Mouse (Mus musculus): ENCODE data around the gene Cpeb2.
A peak's percentile ranks its signal among the peaks of the same experiment; 100 is the strongest.

Gene Cpeb2

GRCm38 (mm10) chr5:43232480-43233315, at the start of gene Cpeb2:
Gene Cpeb2 (plus strand): TSS chr5:43233170.
- DNase-seq (ENCODE audit: low spot score in 2 of 2): peak; percentile 96 to 97

GRCm38 (mm10) chr5:43183556-43183955, 49.4 kb upstream of the Cpeb2 start:
- DNase-seq (ENCODE audit: low spot score in 2 of 2): no peak

- DNase-seq (ENCODE audit: low spot score in 2 of 2): no peak
These were observed 48.1 kb upstream of the Cpeb2 start for GRCm38 (mm10) chr5:43184834-43185233.

- no peak for DNase-seq (ENCODE audit: low spot score in 2 of 2)
These were observed 47.5 kb upstream of the Cpeb2 start for GRCm38 (mm10) chr5:43185478-43185877.

DNA sequence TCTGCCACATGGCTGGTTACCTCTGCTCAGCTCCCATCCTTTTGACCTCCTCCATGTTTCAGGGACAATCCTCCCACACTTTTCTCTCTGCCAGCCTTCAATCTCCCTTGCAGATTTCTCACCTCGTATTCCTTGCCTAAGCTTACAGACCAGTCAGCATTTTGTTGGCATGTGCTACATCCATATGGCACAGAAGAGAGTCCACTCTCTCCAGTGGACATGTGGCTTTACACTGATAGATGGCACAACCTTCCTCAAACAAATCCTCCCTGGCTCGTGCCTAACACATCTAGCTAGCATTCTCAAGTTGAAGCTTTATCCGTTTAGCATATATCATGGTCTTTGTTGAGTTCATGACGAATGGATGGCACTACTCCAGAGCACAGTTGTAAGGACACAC, 32.3 kb upstream of the Cpeb2 start:
- DNase-seq (ENCODE audit: low spot score in 2 of 2): no peak

DNA sequence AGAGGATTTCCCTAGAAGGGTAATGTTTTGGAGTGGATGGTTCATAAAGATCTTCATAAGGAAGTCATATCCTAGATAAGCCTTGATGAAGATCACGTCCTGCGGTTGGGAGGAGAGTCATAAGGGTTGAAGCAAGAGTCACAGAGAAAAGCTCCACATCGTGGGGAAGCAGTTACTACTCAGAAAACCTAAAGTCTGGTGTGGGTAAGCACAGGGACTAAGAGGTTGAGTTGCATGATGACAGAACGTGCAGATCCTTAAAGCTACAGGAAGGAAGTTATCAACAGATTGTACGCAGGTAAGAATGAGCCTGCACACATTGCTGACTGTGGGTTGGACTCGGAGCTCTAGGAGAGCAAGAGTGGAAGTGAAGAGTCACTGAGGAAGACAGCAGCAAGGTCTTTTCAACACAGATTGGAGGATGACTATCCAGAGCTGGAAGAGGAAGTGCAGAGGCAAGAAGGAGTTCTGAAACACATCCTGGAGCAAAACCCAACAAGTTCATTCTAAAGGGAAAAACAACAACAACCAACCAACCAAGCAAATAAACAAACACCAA, 26.4 kb upstream of the Cpeb2 start:
- DNase-seq (ENCODE audit: low spot score in 2 of 2): no peak

GRCm38 (mm10) chr5:43217468-43217867, 15.5 kb upstream of the Cpeb2 start:
- DNase-seq (ENCODE audit: low spot score in 2 of 2): no peak

DNA sequence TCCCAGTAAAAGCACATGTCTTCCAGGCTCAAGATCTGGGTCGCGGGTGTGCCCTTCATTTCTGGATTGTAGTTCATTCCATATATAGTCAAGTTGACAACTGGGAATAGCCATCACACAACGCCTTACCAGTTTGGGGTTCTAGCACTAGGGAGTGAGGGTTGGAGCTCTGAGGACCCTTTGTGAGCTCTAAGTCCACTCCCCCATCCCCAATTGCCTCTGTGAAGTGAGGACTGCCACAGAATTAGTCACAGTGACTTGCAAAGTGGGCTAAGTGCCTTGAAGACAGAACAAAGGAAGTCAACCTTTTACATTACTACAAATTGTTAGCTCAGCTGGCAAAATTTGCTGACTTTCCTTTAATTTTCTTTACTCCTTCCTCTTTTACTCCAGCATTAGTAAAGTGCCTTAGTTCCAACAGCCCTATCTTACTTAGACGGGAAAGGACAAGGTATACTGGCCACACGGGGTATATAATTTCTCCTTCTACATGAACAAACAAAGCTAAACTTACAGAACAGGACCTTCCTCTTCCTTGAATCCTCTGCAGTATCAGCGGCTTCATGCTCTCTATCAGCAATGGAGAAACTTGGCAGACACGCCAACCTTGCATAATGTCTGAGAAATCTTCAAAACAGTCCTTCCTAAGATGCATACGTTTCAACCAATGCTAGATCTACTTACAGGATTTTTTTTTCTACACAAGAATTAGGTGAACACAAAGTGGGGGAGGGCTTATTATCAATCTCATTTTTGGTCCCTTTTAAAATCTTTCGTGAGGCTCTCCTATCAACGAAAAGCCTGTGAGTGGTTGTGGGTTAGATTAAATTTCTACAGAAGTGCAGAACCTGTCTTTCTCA, 14.8 kb upstream of the Cpeb2 start:
- DNase-seq (ENCODE audit: low spot score in 2 of 2): no peak

- no peak for DNase-seq (ENCODE audit: low spot score in 2 of 2)
These were observed 14.2 kb upstream of the Cpeb2 start for GRCm38 (mm10) chr5:43218847-43219132.

GRCm38 (mm10) chr5:43223359-43223758, 9.6 kb upstream of the Cpeb2 start:
- no peak for DNase-seq (ENCODE audit: low spot score in 2 of 2)

- no peak for DNase-seq (ENCODE audit: low spot score in 2 of 2)
These were observed 8.7 kb upstream of the Cpeb2 start for GRCm38 (mm10) chr5:43224245-43224644.

DNA sequence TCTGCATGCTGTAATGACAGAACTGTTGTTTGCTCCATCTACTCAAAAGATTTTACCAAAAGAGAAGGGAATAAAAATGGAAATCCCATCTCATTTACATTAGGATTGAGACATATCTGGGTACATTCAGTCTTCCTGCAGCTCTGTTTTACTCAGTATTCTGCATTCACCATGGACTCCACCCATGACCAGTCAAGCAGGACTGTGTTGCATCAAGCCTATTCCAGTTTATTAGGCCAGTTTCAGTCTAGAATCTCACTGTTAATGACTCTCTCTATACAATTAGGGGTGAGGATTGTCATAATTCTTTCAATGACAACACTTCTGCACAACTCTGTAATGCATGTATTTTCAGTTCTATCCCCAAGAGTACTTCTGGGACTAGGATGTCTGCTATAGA, 6.8 kb upstream of the Cpeb2 start:
- no peak for DNase-seq (ENCODE audit: low spot score in 2 of 2)

GRCm38 (mm10) chr5:43227607-43228006, 5.4 kb upstream of the Cpeb2 start:
- no peak for DNase-seq (ENCODE audit: low spot score in 2 of 2)

DNA sequence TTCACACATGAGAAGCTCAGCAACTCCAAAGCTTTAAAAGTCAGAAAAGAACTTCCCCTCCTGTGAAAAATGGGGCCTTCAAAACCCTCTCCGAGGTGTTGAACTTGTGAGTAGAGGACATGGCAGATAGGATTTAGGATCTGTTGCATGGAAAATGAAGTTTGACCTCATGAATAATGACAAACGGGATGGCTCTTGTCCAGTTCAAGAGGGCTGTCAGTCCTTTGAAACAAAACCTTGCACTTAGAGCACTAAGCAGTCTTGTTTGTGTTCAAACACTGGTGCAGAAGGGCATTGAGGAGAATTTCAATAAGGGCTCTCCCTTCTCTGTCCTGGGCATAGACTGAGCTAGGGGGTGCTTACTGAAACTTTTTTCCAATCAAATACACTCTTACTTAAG, 1.9 kb upstream of the Cpeb2 start:
- no peak for DNase-seq (ENCODE audit: low spot score in 2 of 2)

DNA sequence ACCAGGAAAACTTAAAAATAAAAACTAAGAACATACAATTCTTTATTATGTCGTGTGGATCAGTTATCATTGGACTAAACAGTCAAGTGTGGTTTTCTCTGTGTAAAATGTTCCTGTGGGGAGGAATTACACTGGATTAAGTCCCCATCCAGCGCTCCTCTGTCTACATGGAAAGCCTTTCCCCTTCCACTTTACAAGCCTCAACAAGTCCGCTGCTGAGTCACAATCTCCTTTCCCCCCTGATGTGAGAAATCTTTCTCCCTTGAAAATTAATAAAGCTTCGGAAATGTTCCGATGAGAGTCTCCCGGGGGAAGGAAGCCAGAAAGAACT, 856 bp upstream of the Cpeb2 start:
- DNase-seq (ENCODE audit: low spot score in 2 of 2): no peak

DNA sequence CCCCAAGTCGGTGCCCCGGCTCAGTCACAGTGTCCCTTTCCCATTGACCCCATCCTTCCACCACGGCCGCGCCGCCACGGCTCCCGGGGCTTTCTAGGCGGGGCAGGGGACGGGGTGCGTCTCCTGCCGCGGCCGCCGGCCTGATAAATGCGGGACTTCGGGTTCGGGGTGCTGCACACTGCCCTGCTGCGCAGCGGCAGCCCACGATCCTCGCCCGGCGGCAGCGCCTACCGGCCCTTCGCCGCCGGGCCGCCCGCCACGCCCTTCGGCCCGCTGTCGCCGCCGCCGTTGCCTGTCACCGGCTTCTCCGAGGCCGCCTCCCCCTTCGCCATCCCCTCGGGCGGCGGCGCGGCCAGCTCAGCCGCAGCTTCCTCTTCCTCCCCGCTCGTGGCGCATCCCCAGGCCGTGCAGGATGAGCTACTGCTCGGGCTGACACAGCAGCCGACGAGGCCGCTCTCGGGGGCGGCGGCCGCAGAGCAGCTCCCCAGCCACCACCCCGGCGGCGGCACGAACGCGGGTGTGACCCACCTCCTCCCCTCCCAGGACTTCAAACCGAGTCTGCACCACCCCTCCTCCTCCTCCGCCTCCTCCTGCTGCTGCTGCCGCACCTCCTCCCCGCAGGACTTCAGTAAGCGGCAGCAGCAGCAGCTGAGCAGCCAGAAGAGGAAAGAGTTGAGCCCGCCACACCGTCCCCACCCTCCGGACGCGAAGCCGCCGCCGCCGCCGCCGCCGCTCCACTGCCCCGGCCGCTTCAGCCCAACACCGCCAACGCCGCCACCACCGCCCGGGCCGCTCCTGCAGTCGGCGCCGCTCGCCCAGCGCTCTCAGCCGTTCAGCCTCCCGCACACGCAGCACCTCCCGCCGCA, 579 bp downstream of the Cpeb2 start:
- peak; percentile 88 to 92 for DNase-seq (ENCODE audit: low spot score in 2 of 2)

DNA sequence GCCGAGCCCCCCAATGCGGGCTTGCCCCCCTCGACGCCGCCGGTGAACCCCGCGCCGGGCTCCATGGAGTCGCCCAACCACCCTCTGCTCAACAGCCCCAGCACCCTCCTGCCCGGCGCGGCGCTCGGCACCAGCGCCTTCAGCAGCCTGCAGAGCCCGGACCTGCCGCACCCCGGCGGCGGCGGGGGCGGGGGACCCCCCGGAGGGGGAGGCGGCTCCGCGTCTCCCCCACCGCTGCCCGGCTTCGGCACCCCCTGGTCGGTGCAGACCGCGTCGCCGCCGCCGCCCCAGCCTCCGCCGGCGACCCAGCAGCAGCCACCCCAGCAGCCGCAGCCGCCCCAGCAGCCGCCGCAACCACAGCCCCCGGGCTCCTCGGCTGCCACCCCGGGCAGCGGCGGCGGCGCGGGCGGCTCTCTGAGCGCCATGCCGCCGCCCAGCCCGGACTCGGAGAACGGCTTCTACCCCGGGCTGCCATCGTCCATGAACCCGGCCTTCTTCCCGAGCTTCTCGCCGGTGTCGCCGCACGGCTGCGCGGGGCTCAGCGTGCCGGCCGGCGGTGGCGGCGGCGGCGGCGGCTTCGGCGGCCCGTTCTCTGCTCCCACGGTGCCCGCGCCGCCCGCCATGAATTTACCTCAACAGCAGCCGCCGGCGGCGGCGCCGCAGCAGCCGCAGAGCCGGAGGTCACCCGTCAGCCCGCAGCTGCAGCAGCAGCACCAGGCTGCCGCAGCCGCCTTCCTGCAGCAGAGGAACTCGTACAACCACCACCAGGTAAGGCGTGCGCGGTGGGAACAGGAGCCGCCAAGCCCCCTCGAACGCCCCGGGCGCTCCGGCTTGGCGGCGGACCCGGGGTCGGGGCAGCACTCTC, 1.6 kb downstream of the Cpeb2 start:
- peak; percentile 53 to 66 for DNase-seq (ENCODE audit: low spot score in 2 of 2)

DNA sequence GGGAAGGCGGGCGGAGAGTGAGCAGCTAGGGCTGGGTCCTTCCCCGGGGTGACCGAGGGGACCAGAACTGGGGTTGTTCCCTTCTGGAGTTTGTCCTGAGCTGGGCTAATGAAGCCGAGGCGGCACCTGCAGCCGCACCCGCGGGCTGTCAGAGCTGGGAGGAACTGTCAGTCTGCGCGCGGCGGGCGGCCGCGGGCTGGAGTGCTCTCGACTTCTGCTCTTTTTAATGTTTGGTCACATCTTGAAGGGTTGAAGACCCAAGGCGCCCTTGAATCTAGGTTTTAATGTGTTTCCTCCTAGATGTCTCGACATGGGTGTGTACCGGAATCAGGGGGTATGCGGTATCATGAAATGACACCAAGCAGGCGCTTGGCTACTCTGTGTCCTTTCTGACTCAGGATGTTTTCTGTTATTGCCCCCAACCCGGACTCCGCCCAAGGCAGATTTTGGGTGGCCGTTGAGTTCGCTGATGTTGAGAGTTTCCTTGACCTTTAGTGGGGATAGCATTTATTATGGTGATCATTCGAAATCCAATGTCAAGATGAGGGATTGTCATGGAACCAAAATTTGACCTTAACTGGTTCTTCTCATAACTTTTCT, 2.3 kb downstream of the Cpeb2 start:
- DNase-seq (ENCODE audit: low spot score in 2 of 2): peak; percentile 47

DNA sequence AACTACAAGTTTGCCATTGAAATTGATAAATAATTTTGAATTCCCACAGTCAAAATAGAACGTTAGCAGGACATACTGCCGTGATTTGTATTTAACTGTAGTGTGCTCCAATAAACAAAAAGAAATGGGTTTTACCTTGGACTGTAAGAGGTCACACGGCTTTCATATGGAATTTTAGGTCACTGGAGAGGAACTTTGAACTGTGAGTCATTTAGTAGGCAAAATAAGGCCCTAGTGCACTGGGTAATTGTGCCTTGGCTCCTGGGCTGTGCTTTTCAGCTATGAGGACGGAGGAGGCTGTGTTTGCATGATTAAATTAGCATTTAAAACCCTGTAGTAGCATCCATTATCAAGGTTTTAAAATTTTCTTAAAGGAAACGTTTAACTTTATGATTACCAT, 3.0 kb downstream of the Cpeb2 start:
- DNase-seq (ENCODE audit: low spot score in 2 of 2): no peak

- DNase-seq (ENCODE audit: low spot score in 2 of 2): no peak
These were observed 3.5 kb downstream of the Cpeb2 start for GRCm38 (mm10) chr5:43236476-43236875.

DNA sequence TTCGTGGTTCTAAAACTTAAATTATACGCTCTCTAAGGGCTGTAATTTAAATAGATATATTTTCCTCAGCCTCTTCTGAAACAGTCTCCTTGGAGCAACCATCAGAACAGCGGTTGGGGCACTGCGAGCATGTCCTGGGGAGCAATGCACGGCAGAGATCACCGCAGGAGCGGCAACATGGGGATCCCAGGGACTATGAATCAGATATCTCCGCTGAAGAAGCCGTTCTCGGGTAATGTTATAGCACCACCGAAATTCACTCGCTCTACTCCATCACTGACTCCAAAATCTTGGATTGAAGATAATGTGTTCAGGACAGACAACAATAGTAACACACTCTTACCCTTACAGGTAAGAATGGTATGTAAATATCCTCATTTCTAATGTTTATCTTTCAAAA, 4.3 kb downstream of the Cpeb2 start:
- DNase-seq (ENCODE audit: low spot score in 2 of 2): no peak

All from right cerebral cortex, postnatal 10 days (tissue).